Mouse (Mus musculus) urinary bladder, postnatal 10 days (tissue): ENCODE results near the gene Tcerg1l.

ENCODE experiments used
- DNase-seq: peaks from one replicate; pipeline ENCODE4 v3.0.0; 2022; ENCODE audit warnings: low spot score

Tcerg1l gene

GRCm38 (mm10) chr7:138357475-138357874 is 40.1 kb downstream of the Tcerg1l start:
- no peak for DNase-seq

- no peak for DNase-seq
Measured at GRCm38 (mm10) chr7:138356655-138357449, 40.7 kb downstream of the Tcerg1l start.

DNA sequence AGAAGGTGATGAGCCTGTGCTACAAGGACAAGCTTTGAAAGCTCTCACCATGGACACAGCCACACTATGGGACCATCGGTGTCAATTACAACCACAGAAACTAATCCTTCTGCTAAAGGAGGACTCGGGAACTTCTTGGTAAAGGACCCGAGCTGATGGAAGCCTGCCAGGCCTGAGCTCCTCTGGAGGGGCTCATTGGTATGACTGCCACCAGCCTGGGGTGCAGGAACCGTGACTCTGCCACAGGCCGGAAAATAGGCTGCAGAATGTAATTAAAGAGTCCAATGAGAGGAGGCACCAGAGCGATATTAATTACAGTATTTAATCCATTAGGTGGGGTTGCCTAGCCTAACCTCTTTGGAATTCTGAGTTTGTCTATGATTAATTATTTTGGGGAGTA is 52.1 kb downstream of the Tcerg1l start:
- no peak for DNase-seq

- DNase-seq = no peak
Measured at GRCm38 (mm10) chr7:138338451-138338850, 59.1 kb downstream of the Tcerg1l start.

- DNase-seq = no peak
Measured at GRCm38 (mm10) chr7:138337946-138338345, 59.6 kb downstream of the Tcerg1l start.

DNA sequence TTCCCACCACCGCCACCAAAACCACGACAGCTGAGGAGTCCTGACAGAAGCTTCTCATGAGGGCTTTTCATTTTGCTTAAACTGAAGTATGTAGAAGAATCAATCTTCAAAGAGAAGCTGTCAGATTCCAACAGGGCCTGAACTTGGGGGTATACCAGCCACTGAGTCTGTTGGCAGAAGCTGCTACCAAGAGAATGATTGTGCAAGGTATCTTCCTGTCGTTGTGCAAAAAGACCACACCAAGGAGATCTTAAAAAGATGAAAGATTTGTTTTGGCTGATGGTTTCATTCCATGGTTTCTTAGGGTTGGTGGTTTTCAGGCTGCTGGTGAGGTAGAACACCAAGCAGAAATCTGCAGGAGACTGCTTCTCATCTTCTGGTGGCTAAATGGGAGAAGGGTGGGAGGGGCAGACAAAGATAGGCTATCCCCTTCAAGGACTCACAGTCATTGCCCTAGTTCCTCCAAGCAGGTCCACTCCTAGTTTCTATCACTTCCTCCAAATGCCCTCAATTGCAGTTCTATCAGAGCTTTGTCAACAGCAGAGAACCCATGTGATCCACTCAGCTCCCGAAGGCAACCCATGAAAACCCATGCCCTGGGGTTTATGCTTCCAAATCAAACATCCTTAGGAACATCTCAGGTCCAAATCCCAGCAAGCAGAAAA is 64.9 kb downstream of the Tcerg1l start:
- DNase-seq = no peak

GRCm38 (mm10) chr7:138331266-138331665 is 66.3 kb downstream of the Tcerg1l start:
- DNase-seq = no peak

DNA sequence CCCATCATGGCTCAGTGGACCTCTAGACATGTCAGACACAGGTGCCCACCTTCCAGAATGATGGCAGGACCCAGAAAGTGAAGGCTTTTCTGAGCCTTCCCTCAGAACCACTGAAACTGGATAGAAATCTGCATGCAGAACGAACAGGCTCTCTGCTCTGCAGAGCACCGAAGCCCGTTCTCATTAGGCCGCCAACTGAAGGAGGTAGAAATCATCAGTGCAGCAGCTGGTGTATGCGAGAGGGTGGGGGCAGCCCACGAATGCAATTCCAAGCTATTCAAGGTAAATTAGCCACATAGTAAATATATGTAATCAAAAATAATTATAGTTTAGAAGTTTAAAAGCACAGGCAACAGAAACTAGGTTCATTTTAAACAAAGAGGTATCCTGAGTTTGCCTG is 68.9 kb downstream of the Tcerg1l start:
- no peak for DNase-seq

DNA sequence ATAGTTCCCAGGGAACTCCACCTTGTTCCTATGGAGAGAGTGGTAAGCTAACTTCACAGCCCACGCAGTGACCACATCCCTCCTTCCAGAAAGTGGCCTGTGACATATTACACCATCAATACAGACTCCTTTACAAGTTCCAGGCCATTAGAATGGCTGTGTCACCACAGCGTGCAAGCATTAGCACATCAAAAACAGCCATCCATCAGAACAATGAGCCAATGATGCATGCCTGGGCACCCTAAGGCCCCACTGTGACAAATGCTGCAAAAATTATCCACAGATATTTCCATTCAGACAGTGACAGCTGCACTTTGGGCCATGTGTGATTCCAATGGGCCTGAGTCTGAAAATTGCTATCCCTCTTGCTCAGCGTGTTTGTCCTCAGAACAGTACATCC is 70.8 kb downstream of the Tcerg1l start:
- DNase-seq = no peak

- DNase-seq = no peak
Measured at GRCm38 (mm10) chr7:138313733-138314132, 83.8 kb downstream of the Tcerg1l start.

DNA sequence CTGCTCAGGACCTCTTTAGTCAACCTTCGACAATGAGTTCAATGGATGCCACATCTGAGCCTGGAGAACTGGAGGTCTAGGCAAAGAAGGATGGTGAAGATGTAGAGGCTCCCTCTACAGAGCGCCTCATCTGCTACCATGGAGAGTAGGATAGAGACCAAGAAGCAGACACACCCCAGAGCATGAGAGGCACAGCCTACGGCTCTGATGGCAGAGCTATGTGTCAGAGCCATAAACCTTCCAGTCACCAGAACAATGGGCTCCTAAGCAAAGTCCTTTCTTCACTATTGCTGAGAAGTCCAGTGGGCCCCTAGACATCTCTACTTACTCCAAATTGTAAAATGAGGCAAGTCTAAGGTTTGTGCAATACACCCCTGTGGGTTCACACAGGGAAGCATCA is 91.4 kb downstream of the Tcerg1l start:
- no peak for DNase-seq

DNA sequence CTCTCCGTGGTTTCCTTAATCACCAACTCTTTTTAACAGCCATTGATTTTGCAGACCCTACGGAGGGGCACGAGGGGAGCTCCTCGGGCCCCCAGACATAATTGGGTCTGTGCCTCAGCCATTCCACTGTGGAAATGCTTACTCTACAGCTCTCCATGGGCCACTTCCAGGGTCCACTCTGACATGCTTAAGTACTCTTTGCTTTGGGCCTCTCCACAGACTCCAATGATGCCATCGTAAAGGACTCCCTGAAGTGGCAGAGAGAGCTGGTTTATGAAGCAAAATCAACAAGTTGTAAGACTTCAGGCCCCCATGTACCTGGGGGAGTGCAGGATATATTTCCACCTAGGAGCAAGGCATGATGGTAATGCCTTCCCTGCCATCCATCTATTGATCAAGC is 112.7 kb downstream of the Tcerg1l start:
- no peak for DNase-seq

DNA sequence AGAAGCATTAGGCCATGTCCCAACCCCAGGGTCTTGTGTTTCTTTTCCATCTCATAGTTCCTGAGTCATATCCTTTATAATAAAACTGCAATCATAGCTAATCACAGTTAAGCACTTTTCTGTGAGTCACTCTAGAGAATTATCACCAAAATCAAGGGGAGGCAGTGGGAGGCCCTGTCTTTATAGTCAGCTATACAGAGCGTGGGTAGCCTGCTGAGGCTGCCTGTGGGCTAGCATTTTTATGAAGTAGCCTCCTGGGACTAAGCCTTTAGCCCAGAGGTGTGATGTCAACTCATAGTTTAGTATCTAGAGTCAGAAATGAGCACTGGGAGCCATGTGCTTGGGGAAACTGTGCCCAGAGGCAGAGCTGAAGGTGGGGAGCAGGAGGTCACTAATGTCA is 122.3 kb downstream of the Tcerg1l start:
- DNase-seq = no peak

- no peak for DNase-seq
Measured at GRCm38 (mm10) chr7:138271328-138271727, 126.2 kb downstream of the Tcerg1l start.

DNA sequence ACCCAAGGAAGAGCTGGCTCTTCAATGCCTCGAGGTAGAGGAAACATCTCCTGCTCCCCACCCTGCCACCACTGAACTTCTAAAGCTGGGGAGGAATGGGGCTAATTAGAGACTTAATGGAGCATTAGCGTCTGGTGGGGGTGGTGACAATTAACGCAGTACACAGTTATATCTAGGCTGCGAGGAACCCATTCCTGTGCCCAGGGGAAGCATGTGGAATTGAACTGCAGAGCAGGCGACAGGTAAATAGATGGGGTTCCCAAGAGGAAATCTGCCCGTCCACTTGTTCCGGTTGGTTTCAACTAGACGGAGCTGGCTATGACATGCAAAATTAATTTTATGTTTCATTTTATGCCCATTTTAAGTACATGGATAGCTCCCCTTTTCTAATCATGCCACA is 128.1 kb downstream of the Tcerg1l start:
- DNase-seq = no peak

DNA sequence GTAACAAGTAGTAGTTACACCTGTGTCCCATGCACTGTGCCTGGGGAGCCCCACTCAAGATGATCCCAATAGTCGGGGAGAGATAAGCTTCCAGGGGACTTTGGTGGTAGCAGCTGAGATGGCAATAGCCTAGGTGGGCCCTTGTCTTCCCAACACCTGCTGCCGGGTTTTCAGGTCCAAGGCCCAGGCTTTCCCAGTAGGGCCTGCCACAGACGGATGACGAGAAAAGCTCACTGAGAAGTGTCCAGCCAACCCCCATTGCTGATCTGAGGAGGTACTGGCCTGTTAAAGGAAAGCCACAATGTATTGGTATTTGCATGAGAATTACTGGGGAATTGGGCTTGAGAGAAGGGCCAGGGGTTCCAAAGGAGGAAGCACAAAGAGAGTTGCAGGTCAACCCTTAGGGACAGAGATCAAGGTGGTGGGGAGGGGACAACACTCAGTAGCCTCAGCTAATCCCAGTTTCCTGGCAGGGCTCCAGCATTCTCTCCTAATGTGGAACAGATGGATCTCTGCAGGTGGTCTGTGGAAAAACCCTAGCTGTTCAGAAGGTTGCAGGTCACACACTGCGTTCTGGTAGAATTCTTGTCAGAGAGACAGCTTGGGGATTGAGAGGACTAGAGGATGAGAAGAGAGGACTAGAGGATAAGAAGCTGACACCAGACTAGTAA is 129.4 kb downstream of the Tcerg1l start:
- no peak for DNase-seq

DNA sequence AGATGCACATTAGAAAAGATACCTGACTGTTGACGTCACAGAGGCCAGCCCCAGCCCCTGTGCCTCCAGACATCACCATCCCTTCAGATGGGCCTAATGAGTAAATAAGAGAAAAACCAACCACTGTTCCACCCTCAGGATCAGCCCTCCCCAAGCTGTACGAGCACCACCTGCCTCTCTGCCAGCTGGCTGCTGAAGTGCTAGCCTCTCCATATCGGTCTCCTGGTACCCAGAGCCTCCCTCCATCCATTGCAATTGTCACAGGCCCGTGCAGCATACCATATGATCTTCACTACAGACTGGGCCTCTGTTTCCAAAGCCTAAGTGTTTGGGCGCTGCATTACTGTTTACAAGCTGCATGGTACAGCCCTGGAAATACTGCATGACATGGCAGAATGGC is 148.9 kb downstream of the Tcerg1l start:
- DNase-seq = no peak

- DNase-seq = no peak
Measured at GRCm38 (mm10) chr7:138248176-138248575, 149.4 kb downstream of the Tcerg1l start.

- no peak for DNase-seq
Measured at GRCm38 (mm10) chr7:138246684-138247083, 150.8 kb downstream of the Tcerg1l start.

- no peak for DNase-seq
Measured at GRCm38 (mm10) chr7:138242229-138242628, 155.3 kb downstream of the Tcerg1l start.

DNA sequence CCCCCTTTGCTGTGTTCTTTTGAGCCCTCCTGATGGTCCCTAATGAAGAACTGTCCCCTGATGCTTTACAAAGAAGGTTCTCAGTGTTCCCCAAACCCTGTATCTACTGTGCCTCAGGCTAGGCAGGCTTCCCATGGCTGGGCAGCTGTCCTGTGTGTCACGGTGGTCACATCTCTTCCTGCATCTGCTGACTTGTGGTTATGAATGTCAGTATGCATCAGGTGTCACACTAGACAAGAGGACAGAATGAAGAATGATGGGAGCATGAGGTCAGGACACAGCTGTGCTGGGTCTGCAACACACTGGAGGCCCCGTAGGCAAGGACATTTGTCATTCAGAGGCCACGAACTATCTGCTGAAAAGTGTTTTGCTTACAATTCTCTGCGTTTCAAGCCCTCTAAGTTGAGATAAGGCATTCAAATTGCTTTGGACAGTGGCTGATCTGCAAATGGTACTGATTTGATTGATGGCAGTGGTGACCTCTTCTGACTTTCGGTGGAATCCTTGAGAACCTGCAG is 159.8 kb downstream of the Tcerg1l start:
- no peak for DNase-seq

DNA sequence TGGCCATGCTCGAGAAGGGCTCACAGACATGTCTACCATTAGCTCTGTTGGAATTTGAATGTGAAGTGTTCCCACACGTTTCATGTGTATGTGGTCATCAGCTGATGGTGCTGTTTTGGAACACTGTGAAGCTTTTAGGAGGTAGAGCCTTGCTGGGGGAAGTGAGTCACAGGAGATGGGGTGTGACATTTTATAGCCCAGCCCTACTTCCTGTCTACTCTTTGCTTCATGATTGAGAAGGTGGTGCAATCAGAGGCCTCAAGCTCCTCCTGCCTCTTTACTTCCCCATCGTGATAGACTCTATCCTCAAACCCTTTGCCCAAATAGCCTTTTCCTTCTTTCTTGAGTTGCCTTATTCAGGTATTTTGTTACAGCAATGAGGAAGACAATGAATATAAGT is 173.3 kb downstream of the Tcerg1l start:
- DNase-seq = no peak

GRCm38 (mm10) chr7:138222951-138223350 is 174.6 kb downstream of the Tcerg1l start:
- no peak for DNase-seq
